Mouse (Mus musculus): ENCODE data around the gene Syvn1. TPM values are rescaled to one million over a fixed set of nuclear protein-coding genes. Genes with fewer than 3 reads are reported as not detected.

Syvn1 gene
- total and polyA plus RNA-seq, 3 experiments = 14.3 to 55.0 TPM; not detected in 1

GRCm38 (mm10) chr19:6018142-6019089, 28.0 kb upstream of the Syvn1 start (continued):
- TF ChIP-seq GATA1 (IDR thresholded peaks at IDR 0.05; ENCODE audit: low read depth, low read length) (0 out of 2 replicates have a peak, but pooled peaks have one; percentile 24), POLR2AphosphoS2 (IDR thresholded peaks at IDR 0.05; ENCODE audit: low read length) (no peak), RCOR1 (IDR thresholded peaks at IDR 0.05; ENCODE audit: low read depth, low read length) (no peak), NELFE (IDR thresholded peaks at IDR 0.05; ENCODE audit: low read depth, low read length) (peak; percentile 50; the same call in 1 of the 2 replicates), MAX (IDR thresholded peaks at IDR 0.05; ENCODE audit: low read length) (peak; percentile 89), CTCF (IDR thresholded peaks at IDR 0.05 in 2 of 3, conservative IDR thresholded peaks at IDR 0.05 in 1 of 3; ENCODE audit: control insufficient read depth in 1 of 3, insufficient read depth in 1 of 3, low read depth in 2 of 3, low read length in 3 of 3, poor library complexity in 1 of 3, severe bottlenecking in 1 of 3) (peak; percentile 91 to 97 (median 93)), GABPA (IDR thresholded peaks at IDR 0.05; ENCODE audit: low read depth, low read length) (no peak), E2F4 (IDR thresholded peaks at IDR 0.05; ENCODE audit: borderline replicate concordance, low read depth, low read length) (no peak), KAT2A (conservative IDR thresholded peaks at IDR 0.05; ENCODE audit: low read depth, low read length) (no peak), HCFC1 (IDR thresholded peaks at IDR 0.05; ENCODE audit: low read depth, low read length) (peak; percentile 45; the same call in 1 of the 2 replicates), ZMIZ1 (IDR thresholded peaks at IDR 0.05; ENCODE audit: low read depth, low read length) (no peak), CHD2 (IDR thresholded peaks at IDR 0.05; ENCODE audit: low read length) (no peak), ETS1 (IDR thresholded peaks at IDR 0.05; ENCODE audit: low read depth, low read length) (no peak), POLR2AphosphoS5 (IDR thresholded peaks at IDR 0.05; ENCODE audit: borderline replicate concordance, low read depth, low read length) (no peak)

- Histone ChIP-seq H3K4me1 (ENCODE audit: control insufficient read depth in 1 of 2, insufficient read depth in 2 of 2, low read length in 2 of 2) (peaks cover 4 to 8% of the 10 kb centered on the region in 2 experiments; a peak in 3 of 4 replicates), H3K9ac (ENCODE audit: control insufficient read depth, low read depth, low read length, poor library complexity, severe bottlenecking) (no peak overlapping the region)
- no peak for TF ChIP-seq MYB (IDR thresholded peaks at IDR 0.05; ENCODE audit: low read depth, low read length)
- TF ChIP-seq CHD1 (IDR thresholded peaks at IDR 0.05; ENCODE audit: low read depth, low read length) = no peak
- peak; percentile 28; the same call in 1 of the 2 replicates for TF ChIP-seq SMC3 (IDR thresholded peaks at IDR 0.05; ENCODE audit: low read depth, low read length)
- TF ChIP-seq ETS1 (IDR thresholded peaks at IDR 0.05; ENCODE audit: low read depth, low read length) = no peak
- TF ChIP-seq MYC (IDR thresholded peaks at IDR 0.05; ENCODE audit: low read depth, low read length) = no peak
- TF ChIP-seq NRF1 (IDR thresholded peaks at IDR 0.05; ENCODE audit: insufficient read depth, low read depth, low read length, poor library complexity, severe bottlenecking) = no peak
- TF ChIP-seq CTCF (IDR thresholded peaks at IDR 0.05 in 2 of 3, conservative IDR thresholded peaks at IDR 0.05 in 1 of 3; ENCODE audit: control insufficient read depth in 1 of 3, insufficient read depth in 1 of 3, low read depth in 2 of 3, low read length in 3 of 3, poor library complexity in 1 of 3, severe bottlenecking in 1 of 3) = peak in 2 of 3 experiments; percentile 10 to 14; a peak in 2 of 6 replicates
These were observed 26.1 kb upstream of the Syvn1 start for GRCm38 (mm10) chr19:6020276-6020675.

More at GRCm38 (mm10) chr19:6020276-6020675, 26.1 kb upstream of the Syvn1 start:
- Histone ChIP-seq H3K79me2 (ENCODE audit: control insufficient read depth, insufficient read depth, low read length, poor library complexity) (peaks cover 1% of the 10 kb centered on the region), H3K27me3 (ENCODE audit: control insufficient read depth in 1 of 2, insufficient read depth in 2 of 2, low read length in 2 of 2) (no peaks in the 10 kb centered on the region; a peak in 1 of 4 replicates), H3K4me3 (ENCODE audit: control insufficient read depth in 1 of 2, insufficient read depth in 1 of 2, low read depth in 2 of 2, low read length in 2 of 2) (no peak overlapping the region), H3K36me3 (ENCODE audit: control insufficient read depth in 1 of 2, insufficient read depth in 2 of 2, low read length in 2 of 2) (peaks cover 0 to 12% of the 10 kb centered on the region in 2 experiments; a peak in 2 of 4 replicates), H3K9me3 (replicated peaks; ENCODE audit: insufficient read depth, low read length) (no peaks in the 10 kb centered on the region), H3K27ac (ENCODE audit: control insufficient read depth, low read depth, low read length) (no peak overlapping the region)
- no peak for DNase-seq (ENCODE audit: low read depth, low spot score)
